Mouse (Mus musculus) c-Kit-positive CD71-positive TER-119-negative erythroid progenitor cells, embryonic 14.5 days (primary cell): Measurements from ENCODE around the gene Gm42878.

ENCODE experiments used
- DNase-seq: peaks from one replicate; pipeline ENCODE4 v3.0.0-alpha.2; 2013; ENCODE audit warnings: low read depth

Gm42878 gene

DNA sequence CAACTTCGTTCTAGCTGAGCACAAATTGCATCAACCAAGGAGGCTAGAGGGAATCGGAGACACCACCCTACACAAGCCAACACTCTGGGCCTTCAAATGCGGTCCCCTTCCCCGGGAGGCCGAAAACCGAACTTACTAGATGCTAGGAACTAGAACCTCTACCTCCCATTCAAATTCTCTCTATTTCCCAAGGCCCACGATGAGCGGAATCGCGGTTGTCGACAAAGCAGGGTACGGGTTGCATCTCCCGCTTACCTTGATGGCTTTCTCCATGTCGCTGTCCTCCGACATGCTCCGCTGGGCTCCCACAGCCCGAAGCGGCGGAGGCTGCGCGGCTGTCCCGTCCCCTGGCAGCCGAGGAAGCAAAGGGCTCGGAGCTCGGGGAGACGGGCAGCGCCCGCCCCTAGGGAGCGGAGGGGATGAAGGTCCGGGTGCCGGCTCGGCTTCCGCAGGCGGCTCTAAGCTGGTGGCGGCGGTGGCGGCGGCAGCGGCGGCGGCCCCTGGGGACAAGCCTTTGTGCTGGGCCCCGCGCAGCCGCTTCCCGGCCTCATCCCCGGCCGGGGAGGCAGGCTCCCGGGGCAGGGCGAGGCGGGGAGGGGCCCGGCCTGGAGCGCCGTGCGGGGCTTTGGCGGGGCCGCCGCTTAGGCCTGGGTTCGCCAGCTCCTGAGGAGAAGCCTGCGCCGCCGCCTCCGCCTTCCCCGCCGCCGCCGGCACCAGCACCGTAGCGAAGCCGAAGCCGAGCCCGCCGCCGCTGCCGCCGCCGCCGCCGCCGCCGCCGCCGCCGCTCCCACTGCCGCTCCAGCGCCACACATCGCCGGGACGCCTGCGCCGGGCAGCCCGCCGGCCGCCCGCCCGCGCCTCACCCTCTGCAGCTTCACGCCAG is at the start of gene Gm42878, which contains the start of gene Adam1a:
Gene Gm42878, minus strand, starts transcription at position 573 of the 883 bp plus-strand sequence.
Gene Adam1a, minus strand, starts transcription at position 573 of the 883 bp plus-strand sequence.
- no peak for DNase-seq

DNA sequence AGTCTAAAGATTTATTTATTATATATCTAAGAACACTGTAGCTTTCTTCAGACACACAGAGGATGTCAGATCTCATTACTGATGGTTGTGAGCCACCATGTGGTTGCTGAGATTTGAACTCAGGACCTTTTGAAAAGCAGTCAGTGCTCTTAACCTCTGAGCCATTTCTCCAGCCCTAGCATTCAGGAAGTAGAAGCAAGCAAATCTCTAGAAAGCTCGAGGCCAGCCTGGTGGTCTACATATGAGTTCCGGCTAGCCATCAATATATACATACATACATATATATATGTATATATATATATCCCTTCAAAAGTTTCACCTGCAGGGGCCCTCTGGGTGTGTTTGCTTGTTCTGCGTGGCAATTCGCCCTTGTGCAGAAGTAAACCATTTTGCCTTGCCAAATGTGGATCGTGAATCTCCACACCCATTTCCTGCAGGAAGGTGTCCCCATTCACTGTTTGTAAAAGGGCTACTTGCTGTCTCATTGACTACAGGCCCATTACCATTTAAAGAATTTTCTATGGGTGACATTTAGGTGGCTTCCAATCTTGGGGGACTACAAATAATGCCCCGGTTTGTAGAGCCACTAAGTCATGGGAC is 49.5 kb upstream of the Gm42878 start:
- DNase-seq: no peak

DNA sequence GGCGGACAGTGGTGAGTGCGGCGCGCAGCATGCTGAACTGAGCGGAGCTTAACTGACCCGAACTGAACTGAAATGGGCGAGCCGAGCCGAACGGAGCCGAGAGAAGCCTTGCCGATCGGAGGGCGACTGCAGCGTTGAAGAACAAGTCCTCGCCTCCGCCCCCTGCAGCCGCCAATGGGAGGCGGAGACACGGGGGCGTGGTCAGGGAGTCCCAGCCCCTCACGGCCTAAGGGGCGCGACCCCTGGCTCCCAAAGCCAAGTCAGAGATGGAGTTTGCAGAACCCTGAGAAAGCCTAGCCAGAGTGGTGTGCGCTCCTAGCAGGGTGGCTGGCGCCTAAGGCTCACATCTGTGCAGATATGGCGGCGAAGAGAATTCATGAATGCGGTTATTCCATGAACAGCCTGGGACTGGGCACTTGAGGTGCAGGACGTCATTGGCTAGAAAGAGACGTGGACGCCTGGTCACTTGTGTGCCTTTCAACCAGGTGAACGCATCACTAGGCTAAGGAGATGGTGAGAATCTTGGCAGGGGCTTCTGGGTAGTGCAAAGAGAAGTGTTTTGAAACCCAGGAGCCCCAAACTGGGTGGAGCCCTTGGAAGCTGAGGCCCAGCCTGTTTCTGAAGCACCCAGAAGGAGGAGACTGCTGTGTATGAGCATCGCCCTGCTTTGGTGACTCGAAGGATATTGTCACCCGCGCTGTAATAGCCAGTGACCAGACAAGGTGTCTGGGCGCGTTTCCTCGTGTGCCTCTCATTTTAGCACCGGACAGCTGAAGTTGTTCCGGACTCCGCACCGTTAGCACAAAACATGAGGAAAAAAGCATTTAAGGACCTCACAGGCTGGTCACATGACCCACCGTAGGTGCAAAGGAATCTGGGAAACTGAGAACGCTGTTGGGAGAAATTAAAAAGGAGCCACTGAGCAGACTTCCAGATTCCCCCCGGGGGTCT is 48.4 kb upstream of the Gm42878 start, which contains the start of gene Aldh2:
Gene Aldh2, minus strand, starts transcription at position 374 of the 951 bp plus-strand sequence.
- peak; percentile 82 for DNase-seq

DNA sequence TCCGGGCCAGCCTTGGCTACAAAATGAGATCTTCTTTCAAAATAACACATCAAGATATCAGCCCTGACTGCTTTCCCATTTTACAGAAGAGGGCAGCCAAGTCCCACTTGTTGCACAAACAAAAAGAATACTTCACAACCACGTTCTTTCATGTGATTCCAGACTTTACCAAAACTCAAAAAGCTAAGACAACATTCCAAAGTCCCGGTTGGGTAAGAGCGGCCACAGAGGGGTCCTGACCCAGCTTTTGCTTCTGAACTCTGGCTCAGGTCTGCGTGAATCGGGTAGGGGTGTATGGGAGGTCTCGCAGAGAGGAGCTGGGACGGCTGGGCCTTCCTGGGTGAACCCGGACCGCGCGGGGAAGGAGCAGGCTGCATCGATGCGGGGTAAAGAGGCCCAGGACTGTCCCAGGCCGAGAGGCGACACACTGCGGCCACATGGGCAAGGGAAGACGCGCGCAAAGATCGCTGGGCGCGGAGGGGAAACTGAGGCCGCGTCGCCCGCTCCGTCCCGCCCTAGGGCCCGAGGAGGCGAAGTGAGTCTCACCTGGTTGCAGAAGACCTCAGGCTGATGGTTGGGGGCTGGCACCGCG is 47.6 kb upstream of the Gm42878 start:
- DNase-seq: no peak

DNA sequence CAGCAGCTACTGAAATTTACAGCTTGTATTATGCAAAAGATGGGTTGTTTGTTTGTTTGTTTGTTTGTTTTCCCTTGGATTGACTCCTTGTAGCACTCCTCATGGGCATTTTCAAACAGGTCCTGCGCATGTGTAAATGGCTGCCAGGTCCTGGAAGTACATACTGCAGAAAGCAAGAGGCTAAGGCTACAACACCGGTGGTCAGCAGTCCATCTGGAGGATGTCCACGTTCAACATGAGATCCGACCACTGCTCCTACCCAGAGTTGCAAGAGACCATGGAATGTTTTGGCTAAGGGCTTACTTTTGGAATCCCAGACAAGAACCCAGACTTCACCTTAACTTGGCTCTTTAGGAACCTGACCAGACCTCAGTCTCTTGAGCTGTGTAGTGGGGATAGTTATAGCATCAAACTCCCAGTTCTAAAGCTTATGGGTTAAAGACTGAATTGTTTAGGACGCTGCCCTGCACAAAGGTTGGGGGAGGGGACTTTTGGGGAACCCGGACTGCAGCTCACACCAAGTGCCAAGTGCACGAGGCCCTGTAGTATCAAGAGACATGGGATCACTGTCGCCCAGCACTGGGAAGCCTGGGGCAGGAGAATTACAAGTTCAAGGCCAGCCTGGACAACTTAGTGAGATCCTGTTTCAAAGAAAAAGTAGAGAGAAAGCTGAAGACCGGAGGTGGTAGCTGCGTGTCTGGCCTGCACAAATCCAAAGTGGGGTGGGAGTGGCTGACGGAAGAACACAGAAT is 47.0 kb upstream of the Gm42878 start:
- no peak for DNase-seq

DNA sequence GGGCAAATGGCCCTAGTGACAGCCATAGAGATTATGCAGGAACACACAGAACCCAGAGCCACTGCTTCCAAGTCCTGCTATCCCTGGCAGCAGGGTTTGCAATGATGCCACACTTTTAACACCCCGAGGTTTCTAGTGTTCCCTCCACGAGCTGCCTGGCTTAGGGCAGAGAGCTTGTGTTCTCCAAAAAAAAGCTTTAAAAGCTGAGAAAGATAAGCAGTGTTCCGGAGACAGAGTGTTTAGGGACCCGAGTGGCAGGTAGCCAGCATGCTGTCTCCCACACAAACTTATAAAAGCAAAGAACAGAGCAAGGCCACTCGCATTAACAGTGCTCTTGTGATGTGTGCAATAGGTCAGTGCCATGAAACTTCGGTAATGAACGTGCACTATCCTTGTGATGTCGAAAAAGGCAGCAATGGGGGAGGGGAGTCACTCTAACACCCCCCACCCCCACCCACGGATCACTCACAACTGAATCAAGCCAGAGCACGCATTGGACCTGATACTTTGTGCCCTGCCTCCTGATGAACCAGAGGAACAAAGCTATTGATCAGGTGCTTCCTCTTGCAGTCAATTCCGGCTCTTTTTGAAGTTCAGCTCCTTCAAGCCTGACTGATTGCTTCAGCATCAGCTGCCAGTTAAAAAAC is 46.3 kb upstream of the Gm42878 start:
- DNase-seq: no peak

DNA sequence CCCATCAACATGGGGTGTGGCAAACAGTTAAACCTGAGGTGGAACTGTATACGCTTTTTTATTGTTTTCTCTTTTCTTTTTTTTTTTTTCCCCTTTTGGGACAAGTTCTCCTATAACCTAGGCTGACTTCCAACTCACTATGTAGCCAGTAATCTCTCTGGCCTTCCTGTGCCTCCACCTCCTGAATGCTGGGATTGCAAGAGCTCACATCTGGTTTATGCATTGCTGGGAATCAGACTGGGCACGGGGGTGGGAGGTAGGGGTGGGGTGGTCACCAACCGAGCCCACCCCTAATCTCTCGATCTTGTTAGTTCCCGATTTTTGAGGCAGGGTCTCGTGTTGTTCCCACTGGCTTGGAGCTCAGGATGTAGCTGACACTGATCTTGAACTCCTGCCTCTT is 44.6 kb upstream of the Gm42878 start:
- DNase-seq: no peak

DNA sequence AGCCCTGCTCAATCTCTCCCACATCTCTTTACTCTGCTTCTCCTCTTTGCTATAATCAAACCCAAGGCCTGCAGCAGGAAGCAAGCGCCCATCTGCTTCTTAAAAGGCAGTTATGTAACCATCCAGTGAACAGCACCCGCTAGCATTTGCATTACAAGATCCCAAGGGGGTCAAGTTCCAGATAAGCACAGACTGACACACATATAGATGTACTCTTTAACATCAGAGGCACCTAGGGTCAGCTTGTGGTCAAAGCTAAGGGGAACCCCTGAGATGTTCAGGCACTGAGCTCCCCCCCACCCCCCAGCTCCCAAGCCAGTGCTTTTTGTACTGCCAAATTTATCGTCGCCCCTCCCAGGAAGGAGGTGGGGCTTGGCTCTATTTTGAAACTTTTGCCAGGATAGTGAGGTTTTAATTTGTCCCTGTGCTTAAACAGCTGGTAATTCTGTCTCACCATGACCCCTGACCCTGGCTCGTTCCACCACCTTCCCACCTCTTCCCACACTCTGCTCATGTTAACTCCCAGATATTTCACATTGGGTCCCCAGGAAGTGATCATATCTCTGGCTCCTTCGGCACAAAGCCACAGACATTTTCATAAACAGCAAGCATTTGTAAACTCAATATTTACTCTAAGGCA is 41.2 kb upstream of the Gm42878 start:
- no peak for DNase-seq

DNA sequence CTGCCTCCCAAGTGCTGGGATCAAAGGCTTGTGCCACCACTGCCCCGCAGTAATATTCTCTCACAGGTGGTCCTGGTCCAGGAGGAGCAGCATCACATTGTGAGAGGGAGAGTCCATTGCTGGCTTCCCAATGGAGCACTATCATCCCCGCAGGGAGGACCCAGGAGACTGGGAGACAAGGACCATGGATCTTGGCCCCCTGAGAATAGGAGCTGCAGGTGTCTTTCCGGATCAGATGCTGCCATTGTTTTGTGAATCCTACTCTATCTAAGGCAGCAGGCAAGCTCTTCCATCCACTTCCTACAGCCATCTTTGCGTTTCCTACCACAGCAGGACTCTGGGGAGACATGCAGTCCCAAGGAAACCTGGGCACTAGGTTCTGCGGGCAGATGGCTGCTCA is 40.4 kb upstream of the Gm42878 start:
- no peak for DNase-seq

DNA sequence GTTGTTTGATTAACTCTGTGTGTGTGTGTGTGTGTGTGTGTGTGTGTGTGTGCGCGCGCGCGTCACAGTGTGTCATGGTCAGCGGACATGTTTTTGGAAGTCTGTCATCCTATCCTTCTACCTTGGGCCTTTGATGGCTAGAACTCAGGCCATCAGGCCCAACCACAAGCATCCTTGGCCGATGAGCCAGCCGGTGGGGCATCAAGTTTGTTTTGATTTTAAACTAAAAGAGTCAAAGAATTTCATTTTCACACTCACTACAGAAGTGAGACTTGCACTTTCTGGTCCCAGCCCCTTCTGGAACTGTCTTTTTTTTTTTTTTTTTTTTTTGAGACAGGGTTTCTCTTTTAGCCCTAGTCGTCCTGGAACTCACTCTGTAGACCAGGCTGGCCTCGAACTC is 39.7 kb upstream of the Gm42878 start:
- no peak for DNase-seq

DNA sequence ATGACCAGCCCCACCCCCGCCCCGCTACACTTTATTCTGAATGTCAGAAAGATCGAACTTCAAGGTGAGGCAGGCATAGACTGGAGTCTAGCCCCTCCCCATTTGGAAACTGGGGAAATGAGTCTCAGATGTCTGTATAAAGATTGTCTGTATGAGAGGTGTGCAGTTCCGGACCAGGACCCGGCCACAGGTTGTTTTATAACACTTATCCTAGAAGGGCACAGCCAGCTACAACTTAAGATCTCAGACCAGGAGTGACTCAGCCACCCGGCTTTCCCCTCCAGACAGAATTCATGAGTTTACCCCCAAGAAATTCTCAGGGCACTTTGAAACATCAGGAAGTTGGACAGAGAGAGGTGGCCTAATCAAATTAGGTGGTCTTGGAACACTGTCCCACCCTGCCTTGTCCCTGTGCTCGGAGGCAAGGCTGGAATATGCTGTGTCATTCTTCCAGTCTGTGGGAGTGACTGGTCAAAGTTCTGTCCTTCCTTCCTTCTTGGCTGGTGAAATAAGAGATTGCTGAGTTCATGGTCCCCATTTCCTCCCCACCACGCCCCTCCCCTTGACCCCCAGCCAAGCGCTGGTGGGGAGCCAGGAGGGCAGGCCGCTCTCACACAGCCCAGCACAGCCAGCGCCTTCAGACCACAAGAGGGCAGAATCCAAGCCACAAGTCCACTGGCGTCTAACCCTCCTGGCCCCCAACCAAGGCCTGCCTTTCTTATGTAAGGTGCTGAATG is 38.7 kb upstream of the Gm42878 start:
- no peak for DNase-seq

DNA sequence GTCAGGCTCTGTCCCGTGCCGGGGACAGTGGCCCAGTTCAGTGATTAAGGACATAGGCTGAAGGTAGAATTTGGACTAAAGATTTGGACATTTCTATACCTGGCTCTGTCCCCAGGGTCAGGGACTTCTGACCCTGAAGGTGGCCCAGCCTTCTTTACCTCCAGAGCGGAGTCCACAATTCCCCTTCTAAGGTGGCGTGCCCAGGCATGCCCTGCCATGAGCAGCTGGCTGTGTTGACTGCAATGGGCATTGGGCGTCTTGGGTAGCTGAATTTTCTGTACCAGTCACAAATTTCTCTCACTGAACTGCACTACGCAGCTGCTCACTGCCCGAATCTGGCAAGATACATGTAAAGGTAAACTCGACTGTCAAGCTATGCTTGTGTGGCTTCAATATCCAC is 36.7 kb upstream of the Gm42878 start:
- no peak for DNase-seq

DNA sequence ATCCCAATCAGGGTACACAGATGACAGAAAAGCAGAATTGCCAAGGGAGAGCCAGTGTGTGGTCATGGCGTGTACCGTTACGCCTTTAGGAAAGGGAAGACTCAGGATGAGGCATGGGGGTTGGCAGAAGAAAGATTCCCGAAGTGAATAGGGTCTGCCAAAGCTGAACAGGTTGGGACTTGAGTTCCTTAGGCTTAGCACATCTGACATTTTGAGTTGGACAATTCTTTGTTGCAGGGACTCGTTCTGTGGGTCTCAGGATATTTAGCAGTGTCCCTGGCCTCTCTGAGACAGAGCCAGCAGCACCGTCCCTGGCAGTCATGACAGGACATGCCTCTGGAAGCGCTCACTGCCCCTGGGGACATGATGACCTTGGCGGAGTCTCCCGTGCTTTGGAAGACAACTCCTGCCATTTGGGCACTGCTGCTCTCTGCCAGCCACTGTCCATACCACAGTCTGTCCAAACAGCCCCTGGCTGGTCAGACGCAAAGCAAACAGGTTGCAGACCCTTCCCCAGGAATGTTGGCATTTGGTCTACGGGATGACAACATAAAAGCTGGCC is 31.7 kb upstream of the Gm42878 start:
- no peak for DNase-seq

DNA sequence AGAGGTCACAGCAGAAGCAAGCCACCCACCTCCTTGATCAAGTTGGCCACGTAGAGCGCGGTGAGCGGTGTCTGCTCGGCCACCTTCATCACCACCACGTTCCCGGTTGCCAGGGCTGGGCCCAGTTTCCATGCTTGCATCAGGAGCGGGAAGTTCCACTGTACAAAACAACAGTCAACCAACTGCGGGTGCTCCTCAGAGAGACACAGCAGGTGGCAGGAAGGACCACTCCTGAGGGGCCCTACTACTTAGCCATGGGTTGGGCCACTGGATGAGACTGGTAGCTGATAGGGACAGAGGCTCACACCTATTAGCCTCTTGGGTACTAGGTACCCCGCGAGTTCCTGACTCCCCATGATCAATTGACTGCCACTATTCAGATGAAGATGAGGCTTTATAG is 30.6 kb upstream of the Gm42878 start:
- no peak for DNase-seq

DNA sequence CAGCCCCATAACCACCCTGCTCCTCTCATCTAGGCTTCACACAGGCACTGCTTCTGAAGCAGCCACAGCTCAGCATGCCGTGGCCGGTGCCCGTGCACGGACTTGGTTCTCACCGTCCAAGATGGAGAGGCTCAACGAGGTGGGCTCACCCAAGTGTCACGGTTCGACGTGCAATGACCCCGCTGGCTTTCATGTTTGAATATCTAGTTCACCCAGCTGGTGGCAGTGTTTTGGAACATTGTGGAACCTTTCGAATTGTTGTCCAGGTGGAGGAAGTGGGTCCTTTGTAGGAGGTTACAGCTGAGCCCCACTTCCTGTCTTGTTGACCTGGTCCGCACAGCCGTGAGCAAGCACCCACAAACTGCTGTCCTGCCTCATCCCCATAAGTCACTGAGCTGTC is 28.9 kb upstream of the Gm42878 start:
- no peak for DNase-seq

DNA sequence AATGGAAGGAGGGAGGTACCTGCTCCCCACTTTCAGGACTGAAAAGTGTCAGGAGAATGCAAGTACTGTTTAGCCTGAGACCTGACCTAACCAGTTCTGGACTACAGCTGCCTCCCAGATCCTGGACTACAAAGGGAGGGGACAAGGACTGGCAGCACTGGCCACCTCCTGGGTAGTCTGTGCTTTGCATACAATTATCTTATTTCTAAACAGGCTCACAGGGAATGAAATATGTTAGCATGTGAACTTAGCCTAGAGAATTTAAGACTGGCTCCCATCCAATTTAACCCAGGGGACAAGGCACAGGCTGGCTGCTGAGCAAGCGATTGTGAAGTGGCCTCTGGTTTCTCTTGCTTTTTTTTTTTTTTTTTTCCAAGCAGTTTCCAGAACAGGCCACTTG is 25.5 kb upstream of the Gm42878 start:
- no peak for DNase-seq

DNA sequence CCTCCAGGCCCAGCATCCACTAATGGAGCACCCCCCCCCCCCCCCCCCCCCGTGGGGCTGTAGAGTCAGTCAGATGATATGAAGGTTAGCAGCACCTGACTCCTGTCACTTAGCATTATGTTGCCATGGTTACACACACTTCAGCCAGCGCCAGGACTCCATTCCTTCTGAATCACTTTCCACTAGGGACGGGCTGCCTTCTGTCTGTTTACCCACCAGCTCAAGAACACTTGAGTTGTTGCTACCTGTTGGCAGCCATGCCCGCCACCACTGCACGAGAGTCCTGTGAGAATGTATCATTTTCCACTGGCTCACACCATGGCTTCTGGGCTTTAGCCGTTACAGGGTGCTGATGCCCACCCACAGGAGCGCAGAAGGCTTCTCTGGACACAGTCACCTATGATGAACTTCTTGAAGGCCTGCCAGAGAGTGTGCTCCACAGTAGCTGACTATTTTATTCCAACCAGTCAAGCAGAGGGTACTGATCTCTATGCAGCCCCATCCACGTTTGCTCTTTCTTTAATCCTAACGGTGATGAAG is 24.7 kb upstream of the Gm42878 start:
- no peak for DNase-seq

DNA sequence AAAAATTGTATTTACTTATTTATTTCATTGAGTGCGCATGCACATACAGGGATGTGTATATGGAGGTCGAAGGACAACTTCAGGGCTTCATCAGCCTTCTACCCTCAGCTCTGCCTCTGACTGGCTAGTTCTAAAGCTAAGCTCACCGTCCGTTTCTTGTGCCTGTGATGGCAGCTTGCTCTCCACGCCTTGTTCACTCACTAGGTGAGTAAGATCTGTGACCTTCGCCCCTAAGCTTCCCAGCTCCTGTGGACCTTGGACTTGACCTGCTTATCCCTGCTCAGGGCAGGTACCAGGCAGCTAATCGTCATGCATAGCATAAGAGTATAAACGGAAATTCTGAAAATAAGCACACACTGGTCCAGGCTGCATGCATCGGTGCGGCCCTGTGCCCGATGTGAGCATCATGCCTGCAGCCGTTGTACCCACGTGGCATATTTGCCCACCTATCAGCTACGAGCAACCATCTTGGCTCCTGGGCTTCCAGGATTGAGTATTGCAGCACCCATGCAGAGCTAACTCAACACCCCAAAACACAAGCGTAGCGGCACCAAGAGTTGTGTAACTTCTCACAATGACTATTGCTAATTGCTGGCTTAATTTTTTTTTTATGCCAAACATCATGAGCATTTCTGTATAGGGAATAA is 20.9 kb upstream of the Gm42878 start:
- DNase-seq: no peak
